Mouse (Mus musculus): ENCODE measurements at regions not wholly inside any gene's neighbourhood (a gene's known extent, or its start where the extent isn't known, plus 50 kb on each side); places are given as distances from the start of the nearest gene placed in this dataset.
A peak's percentile ranks its signal among the peaks of the same experiment; 100 is the strongest.
"Not testable (repeated sequence)": the region's sequence is repeated elsewhere in the genome, so short reads cannot be mapped to it uniquely, and the experiment has no call there.

GRCm38 (mm10) chr1:105900158-105900557 is 90.0 kb upstream of the Zcchc2 start:
- no peak for DNase-seq (ENCODE audit: low spot score)

DNA sequence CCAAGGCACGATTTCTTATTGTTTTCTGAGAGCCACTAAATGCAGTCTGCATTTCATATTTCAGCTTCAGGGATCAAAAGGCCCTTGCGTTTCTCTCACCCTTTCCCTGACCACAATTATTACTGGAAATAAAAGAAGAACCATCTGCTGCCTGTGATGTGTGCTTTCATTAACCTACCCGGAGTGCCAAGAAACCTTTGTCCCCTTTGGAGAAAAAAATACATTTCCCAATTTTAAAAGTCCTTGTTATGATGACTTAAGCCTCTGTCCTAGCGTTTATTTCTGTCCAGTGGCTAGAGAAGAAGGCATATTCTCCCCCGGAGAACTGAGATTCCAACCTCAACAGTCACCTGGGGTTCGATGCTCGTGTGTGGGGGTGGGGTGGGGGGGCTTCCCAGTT is 89.3 kb upstream of the Zcchc2 start:
- no peak for DNase-seq (ENCODE audit: low spot score)

DNA sequence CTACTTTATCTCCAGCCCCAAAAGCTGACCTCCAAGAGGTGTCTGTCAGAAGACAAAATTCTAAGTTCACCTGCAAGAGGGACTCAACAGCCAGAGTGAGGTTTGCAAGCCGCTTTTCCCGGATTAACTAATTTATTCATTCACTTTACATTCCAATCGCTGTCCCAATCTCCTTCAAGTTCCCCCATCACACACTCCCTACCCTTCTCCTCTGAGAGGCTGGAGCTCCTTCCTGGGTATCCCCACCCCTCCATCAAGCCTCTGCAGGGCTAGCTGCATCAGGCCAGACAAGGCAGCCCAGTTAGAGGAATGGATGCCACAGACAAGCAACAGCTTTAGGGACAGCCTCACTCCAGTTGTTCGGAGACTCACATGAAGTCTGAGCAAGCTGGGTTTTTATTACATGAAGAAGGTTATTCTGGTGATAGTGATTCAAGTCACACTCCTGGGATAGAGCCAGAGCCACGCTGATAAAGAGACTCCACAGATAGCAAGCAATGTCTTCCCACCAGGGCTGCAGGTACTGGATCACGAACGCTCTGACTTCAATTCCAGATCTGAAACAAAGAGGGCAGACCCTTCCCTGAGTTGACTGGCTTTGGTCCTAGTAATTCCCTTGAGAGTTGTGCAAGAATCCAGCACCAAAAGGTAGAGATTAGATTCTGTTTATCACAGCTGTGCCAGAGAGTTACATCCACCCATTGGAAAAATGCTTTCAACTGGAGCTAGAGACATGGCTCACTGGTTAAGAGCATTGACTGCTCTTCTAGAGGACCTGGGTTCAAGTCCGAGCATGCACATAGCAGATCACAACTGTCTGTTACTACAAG is 86.7 kb upstream of the Zcchc2 start:
- no peak for DNase-seq (ENCODE audit: low spot score)

DNA sequence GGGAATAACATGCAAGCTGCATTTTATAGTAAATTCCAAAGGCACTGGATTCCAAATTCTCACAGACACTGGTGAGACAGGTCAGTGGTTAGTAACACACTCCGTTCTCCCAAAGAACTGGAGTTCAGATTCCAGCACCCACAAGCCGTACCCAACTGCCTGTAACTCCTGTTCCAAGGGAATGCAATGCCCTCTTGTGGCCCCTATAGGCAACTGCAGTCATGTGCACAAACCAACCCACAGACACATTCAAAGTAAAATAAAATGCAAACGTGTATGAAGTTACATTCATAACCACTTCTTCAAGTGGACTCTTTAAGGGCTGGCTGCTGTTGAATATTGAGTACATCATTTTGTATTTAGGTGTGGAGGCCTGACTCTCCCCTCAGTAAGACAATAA is 85.5 kb upstream of the Zcchc2 start:
- peak; percentile 27 for DNase-seq (ENCODE audit: low spot score)

- no peak for DNase-seq (ENCODE audit: low spot score)
Measured at GRCm38 (mm10) chr1:105905785-105906426, 84.3 kb upstream of the Zcchc2 start.

DNA sequence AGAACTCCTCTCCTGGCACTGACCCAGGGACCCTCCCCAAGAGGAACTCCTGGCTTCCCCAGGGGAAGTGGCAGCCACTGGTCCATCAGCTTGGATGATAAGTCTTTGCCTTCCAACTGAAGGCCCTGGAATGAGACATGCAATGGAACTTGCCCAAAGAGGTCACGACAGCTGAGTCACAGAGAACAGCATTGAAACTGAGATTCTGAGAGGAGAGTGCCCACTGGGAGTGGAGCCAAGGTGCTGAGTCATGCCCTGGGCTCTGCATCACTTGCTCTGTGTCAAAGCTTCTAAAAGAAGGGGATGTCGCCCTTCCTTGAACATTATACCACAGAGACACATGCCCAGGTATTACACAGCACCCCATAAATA is 83.8 kb upstream of the Zcchc2 start:
- DNase-seq (ENCODE audit: low spot score): no peak

DNA sequence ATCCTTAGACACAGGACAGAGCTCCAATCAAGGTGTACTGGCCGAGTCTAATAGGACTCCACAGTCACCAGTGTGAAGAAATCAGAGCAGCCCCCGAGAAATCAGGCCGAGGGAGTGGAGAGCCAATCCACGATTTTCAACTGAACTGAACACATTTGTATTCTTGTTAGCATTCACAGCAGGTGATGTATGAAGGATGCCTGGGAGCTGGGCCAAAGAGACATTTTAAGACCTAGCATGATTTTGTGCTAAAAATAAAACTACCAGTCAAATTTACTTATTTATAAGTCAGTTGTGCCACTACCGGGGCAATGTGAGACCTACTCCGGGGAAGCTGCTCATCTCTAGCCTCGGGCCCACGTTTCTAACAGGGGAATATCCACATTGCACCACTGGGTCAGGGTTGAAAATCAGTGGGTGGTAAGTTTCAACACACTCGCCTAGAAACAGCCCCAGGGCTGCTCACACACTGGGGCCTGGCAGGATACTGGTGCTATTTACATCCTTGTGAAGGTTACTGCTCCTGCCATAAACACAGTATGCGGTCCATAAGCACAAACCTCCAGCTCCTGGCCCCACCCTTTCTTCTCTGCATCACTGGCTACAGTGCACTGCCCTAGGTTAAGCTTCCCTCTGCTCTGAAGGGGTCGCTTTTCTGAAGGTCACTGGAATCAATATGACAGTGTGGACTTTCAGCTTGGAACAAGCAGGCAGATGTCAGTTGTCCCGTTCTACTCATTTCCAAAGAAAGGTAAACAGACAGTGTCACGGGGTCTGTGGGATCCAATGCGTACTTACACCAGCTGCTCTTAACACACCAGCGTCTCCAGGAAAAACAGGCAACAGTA is 82.0 kb upstream of the Zcchc2 start:
- DNase-seq (ENCODE audit: low spot score): no peak

- no peak for DNase-seq (ENCODE audit: low spot score)
Measured at GRCm38 (mm10) chr1:105909121-105909520, 81.1 kb upstream of the Zcchc2 start.

GRCm38 (mm10) chr1:105911714-105912113 is 78.5 kb upstream of the Zcchc2 start:
- DNase-seq (ENCODE audit: low spot score): no peak

DNA sequence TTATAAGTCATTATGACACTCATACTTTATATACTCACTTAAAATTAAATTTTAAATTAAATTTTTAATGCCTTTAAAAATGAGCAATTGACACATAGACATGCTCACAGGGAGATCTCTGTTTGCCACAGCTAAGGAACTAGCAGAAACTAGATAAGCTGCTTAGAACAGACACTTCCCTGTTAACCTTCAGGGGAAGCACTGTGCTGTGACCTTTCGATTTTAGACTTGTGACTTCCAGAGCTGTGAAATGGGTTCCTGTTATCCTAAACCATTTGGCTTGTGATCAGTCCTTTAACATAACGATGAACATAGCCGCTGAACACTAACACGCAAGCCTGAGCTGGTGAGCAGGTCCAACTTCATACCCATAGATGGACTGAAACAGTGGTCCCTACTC is 68.4 kb upstream of the Zcchc2 start:
- DNase-seq (ENCODE audit: low spot score): no peak

GRCm38 (mm10) chr1:105922586-105922985 is 67.6 kb upstream of the Zcchc2 start:
- DNase-seq (ENCODE audit: low spot score): no peak

- no peak for DNase-seq (ENCODE audit: low spot score)
Measured at GRCm38 (mm10) chr1:105923001-105923400, 67.2 kb upstream of the Zcchc2 start.

DNA sequence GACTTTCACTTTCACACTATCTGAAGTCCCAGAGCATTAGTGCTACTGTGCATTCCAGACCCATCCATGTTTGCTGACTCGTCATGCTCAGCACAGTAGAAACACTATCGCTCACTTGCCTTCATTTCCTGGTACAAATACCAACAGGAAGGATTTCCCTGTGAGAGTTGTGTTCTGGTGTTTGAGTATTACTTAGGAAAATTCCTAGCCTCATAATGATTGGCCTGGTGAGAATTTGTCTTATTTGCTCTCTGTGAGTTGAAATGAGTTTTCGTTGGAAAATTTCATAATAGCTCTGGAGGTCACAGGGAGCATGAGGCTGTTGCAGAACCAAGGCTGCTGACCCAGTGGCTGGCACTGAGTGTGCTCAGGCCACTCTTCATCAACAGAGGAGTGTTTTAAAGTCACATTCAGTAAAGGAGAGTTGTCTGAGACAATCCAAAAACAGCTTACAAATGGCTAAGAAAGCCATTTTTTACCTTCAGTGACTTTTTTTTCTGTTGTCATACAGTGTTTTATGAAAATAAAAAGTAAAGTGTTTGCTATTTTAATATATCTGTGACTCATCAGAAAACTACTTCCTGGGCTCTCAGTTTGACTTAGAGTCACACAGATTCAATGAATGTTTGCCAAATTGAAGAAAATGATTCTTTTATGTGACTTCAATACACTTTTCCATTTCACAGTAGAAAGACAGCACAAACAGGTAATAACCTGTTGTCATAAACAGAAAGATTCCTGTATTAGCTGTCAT is 64.4 kb upstream of the Zcchc2 start:
- no peak for DNase-seq (ENCODE audit: low spot score)

DNA sequence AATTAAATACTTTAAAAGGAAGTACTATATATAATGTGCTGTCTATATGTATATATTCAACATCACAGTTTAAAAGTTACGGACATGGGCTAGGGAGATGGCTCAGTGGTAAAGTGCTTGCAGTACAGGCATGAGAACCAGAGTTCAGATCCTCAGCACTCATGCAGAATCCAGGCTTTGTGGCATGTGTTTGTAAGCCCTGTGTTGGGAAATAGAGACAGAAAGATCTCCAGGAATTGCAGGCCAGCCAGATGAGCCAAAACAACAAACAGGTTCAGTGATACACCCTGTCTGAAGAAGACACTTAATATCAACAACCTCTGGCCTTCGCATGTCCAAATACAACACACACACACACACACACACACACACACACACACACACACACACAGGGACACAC is 63.3 kb upstream of the Zcchc2 start:
- no peak for DNase-seq (ENCODE audit: low spot score)

- DNase-seq (ENCODE audit: low spot score): no peak
Measured at GRCm38 (mm10) chr1:105930841-105931240, 59.4 kb upstream of the Zcchc2 start.

DNA sequence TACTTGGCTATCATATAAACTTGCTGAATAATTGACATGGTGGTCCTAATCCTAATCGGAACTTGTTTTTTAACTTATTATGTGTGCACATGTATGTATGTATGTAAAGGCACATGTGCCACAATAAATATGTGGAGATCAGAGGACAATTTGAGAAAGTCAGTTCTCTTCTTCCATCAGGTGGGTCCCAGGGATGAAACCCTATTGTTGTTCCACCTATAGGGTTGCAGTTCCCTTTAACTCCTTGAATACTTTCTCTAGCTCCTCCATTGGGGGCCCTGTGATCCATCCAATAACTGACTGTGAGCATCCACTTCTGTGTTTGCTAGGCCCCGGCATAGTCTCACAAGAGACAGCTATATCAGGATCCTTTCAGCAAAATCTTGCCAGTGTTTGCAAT is 56.0 kb upstream of the Zcchc2 start:
- DNase-seq (ENCODE audit: low spot score): not testable (repeated sequence)

All from testis, postnatal 14 days (tissue).